Mouse (Mus musculus) brain, embryonic 14.5 days (tissue): Measurements from ENCODE around the gene Ccpg1os.

Source experiments
- CTCF ChIP-seq: fragments of 200-500 bp; IDR thresholded peaks from 2 replicates; pipeline ENCODE4 v1.5.1; 2012; ENCODE audit warnings: inconsistent platforms, mild to moderate bottlenecking, moderate library complexity, borderline replicate concordance; ENCODE audit not compliant: insufficient read depth, insufficient read length; ENCODE audit errors: extremely low read depth
- POLR2A ChIP-seq: fragments of 200-500 bp; IDR thresholded peaks from 2 replicates; pipeline ENCODE4 v1.6.1; 2012; ENCODE audit warnings: mild to moderate bottlenecking, inconsistent platforms, borderline replicate concordance; ENCODE audit not compliant: poor library complexity, insufficient read depth, insufficient read length, severe bottlenecking; ENCODE audit errors: extremely low read depth

GRCm38 (mm10) chr9:72991420-72991819 is 6.2 kb upstream of the Ccpg1os start:
- TF ChIP-seq CTCF (no peak), POLR2A (no peak)
